Mouse (Mus musculus) gastrocnemius, adult 18-20 months (tissue): ENCODE results near the gene Kyat1. TPM values are rescaled to one million over a fixed set of nuclear protein-coding genes. Genes with fewer than 3 reads are reported as not detected.
"Not testable (repeated sequence)": the region's sequence is repeated elsewhere in the genome, so short reads cannot be mapped to it uniquely, and the experiment has no call there.

Experiments used
- DNase-seq: peaks from one replicate; pipeline ENCODE4 v3.0.0; 2021; ENCODE audit warnings: low spot score
- total RNA-seq, 2 experiments: library from RNA; stranded (reverse); gene quantifications; 2 replicates each; pipeline ENCODE4 v1.2.3; 2021

The Kyat1 gene
- total RNA-seq, 2 experiments from 2014 or later = 25.3 to 26.9 TPM

DNA sequence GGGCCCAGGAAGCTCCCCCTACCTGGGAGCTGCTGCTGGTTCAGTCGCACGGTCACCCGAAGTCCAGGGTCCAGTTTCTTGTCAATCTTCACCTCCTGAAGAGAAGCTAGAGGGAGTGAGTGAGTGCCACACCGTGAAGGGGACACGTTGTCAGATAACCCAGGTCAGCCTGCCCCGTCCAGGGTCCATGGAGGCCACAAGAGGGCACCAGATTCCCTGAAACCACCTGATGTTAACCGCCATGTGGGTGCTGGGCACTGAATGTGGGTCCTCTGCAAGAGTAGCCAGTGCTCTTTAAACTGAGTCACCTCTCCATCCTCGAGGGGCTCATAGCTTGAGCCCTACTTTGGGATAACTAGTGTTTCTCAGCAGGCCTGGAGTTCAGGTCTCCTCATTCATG is 29.8 kb downstream of the Kyat1 start:
- no peak for DNase-seq

DNA sequence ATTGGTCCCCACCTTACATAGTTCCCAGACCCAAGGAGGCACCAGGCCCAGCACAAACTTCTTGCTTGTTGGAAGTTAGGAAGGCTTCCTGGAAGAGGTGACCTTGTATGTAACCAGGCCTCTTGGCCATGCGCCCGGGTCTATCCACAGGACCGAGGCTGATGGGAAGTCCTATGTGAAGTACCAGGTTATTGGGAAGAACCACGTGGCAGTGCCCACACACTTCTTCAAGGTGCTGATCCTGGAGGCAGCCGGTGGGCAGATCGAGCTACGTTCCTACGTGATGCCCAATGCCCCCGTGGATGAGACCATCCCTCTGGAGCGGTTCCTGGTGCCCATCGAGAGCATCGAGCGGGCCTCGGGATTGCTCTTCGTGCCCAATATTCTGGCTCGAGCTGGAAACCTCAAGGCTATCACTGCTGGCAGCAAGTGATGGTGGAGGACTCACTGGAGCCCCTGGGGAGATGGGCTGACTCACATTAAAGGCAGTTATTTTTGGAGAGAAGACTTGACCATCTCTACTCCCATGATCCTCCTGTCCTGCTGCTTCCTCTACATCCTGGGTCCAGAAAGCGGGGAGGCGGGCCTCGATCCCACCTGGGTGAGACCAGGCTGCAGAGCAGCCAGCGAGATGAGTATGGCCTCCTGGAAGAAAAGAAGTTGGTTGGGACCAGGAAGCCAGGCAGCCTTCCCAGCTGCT is 32.0 kb downstream of the Kyat1 start:
- peak; percentile 19 for DNase-seq

GRCm38 (mm10) chr2:30171997-30172382 is 33.7 kb downstream of the Kyat1 start:
- DNase-seq = no peak

DNA sequence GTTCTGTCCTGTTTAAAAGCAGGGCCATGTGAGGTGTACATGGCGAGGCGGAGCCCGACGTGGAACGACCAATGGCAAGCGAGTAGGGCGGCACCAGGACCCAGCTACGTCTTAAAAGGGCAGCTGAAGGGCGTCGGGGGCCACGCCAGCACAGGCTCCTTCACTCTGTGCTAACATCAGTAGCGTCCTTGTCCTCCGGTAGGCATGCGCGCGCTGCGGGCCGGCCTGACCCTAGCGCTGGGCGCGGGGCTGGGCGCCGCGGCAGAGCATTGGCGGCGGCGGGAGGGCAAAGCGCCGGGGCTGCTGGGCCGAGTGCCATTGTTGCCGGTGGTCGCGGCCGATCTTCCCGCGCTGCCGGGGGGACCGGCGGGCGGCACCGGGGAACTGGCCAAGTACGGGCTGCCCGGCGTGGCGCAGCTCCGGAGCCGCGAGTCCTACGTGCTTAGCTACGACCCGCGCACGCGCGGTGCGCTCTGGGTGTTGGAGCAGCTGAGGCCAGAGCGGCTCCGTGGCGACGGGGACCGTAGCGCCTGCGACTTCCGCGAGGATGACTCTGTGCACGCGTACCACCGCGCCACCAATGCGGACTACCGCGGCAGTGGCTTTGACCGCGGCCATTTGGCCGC is 34.2 kb downstream of the Kyat1 start, which contains the start of gene Endog:
Endog (plus strand) TSS at position 123 of the 626 bp plus-strand sequence.
- DNase-seq = peak; percentile 91

DNA sequence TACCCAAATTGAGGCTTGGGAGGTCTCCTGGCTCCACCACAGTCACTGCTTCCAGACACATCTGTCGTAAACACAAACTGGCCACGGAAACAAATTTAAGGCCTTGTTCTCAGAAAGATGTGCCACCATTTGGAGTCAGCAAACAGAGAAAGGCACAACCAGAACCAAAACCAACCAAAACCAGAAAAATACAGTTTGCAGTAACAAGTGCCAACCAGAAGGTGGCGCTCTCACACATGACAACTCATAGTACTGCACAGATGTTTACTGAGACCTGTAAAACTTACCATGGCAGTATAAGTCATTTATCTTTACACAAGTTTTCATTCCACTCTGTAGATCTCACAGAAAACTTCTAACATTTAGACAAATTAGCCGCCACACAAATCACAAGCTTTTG is 39.0 kb downstream of the Kyat1 start:
- DNase-seq = no peak

DNA sequence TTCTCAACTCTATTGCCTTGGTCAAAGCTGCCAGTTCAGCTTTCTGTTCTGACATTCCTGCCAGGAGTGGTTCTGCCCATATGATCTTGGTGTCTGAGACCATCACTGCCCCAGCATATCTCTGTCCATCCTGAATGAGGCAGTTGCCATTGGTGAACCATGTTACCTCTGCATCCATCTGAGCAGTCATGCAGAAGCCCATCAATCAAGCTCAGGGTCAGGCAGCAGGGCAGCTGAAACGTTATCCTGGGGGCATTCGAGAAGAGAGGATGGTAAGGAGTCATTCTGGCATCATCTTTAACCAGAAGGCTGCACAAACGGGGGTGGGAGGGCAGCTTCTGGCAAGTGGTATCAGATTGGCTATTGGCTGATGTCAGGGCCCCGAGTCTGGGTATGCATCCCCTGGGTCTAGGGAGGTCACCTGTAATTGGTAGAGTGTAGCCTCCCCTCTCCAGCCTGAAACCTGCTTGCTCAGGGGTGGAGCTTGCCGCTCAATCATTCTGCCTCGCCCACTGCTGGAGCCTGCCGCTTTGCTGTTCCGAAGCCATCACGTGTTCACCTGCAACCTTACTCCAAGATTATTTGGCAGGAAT is 41.2 kb downstream of the Kyat1 start:
- DNase-seq = no peak

GRCm38 (mm10) chr2:30161809-30162208 is 43.8 kb downstream of the Kyat1 start:
- peak; percentile 29 for DNase-seq

GRCm38 (mm10) chr2:30159871-30160270 is 45.8 kb downstream of the Kyat1 start:
- not testable (repeated sequence) for DNase-seq

GRCm38 (mm10) chr2:30152616-30153015 is 53.0 kb downstream of the Kyat1 start:
- DNase-seq = no peak

GRCm38 (mm10) chr2:30151840-30152239 is 53.8 kb downstream of the Kyat1 start:
- DNase-seq = no peak

DNA sequence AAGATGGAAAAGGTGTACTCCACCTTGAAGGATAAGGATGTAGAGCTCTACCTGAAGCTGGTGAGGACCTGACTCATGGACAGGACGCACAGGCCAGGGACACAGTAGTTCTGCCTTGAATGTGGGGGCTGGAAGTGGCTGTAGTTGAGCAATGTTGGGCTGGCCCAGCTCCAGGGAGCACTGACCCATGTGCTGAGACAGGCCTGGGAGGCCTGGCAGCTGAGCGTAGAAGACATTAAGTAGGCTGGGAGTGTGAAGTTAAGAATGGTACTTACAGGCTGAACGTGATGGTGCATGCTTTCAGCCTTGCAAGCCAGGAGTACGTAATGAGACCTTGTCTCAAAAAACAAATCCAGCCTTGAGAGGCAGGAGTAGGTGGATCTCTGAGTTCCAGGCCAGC is 58.2 kb downstream of the Kyat1 start:
- peak; percentile 37 for DNase-seq

- DNase-seq = no peak
Observed at GRCm38 (mm10) chr2:30144436-30144835, 61.2 kb downstream of the Kyat1 start.

DNA sequence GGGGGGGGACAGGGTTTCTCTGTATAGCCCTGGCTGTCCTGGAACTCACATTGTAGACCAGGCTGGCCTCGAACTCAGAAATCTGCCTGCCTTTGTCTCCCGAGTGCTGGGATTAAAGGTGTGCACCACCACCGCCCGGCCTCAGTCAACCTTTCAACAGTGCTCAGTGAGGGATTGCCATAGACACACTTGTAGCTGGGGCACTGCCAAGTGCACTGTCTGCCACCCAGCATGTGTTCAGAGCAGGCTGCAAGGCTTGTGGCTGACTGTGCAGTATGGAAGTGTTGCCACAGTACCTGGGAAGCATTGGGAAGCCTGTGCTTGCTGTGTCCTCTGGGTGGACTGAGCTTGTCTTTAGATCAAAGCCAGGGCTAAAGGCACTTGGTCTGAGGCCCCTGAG is 65.6 kb downstream of the Kyat1 start:
- not testable (repeated sequence) for DNase-seq

GRCm38 (mm10) chr2:30136458-30136857 is 69.2 kb downstream of the Kyat1 start:
- DNase-seq = no peak

Other genes with a start within 250 kb of the Kyat1 start
- gene Sptan1, start 240.3 kb downstream of the Kyat1 start, total RNA-seq = 10 to 100 TPM; 32.7 to 43.1 TPM
- gene Wdr34, start 157.0 kb downstream of the Kyat1 start, total RNA-seq = 1 to 10 TPM; 3.6 to 4.3 TPM
- gene Set, start 148.5 kb downstream of the Kyat1 start, total RNA-seq = 100 to 1,000 TPM in 1 of 2 experiments, 10 to 100 TPM in 1; 87.1 to 104 TPM
- gene Pkn3, start 128.2 kb downstream of the Kyat1 start, total RNA-seq = 1 to 10 TPM; 2.5 to 3.9 TPM
- gene Zdhhc12, start 112.2 kb downstream of the Kyat1 start, total RNA-seq = 1 to 10 TPM; 2.1 to 2.8 TPM
- 10 to 100 TPM; 23.5 to 24.1 TPM for gene Zer1, start 81.3 kb downstream of the Kyat1 start, total RNA-seq
- 10 to 100 TPM; 11.7 to 12.0 TPM for gene Tbc1d13, start 72.1 kb downstream of the Kyat1 start, total RNA-seq
- 10 to 100 TPM; 50.1 to 52.0 TPM for gene Endog, start 34.4 kb downstream of the Kyat1 start, total RNA-seq
- gene Spout1, start 27.4 kb downstream of the Kyat1 start, total RNA-seq = 1 to 10 TPM; 4.2 to 4.7 TPM
- 10 to 100 TPM; 24.5 to 28.4 TPM for gene Lrrc8a, start 31.9 kb upstream of the Kyat1 start, total RNA-seq
- gene Gm28035, start 34.7 kb upstream of the Kyat1 start, total RNA-seq = 1 to 10 TPM in 1 of 2 experiments, under 1 TPM in 1; 0.55 to 1.2 TPM
- gene Phyhd1, start 60.4 kb upstream of the Kyat1 start, total RNA-seq = 10 to 100 TPM; 10.4 to 18.7 TPM
- 1 to 10 TPM in 1 of 2 experiments, not detected in 1; 1.1 TPM for gene Gm28038, start 75.2 kb upstream of the Kyat1 start, total RNA-seq
- gene Dolk, start 80.5 kb upstream of the Kyat1 start, total RNA-seq = 10 to 100 TPM; 20.9 to 22.4 TPM
- gene Nup188, start 80.5 kb upstream of the Kyat1 start, total RNA-seq = 1 to 10 TPM; 6.8 to 7.8 TPM
- 10 to 100 TPM; 15.7 to 17.5 TPM for gene Sh3glb2, start 153.5 kb upstream of the Kyat1 start, total RNA-seq
- 10 to 100 TPM; 24.8 to 31.0 TPM for gene Miga2, start 158.4 kb upstream of the Kyat1 start, total RNA-seq
- 1 to 10 TPM; 4.9 to 6.9 TPM for gene Dolpp1, start 186.4 kb upstream of the Kyat1 start, total RNA-seq
- gene Crat, start 210.0 kb upstream of the Kyat1 start, total RNA-seq = 100 to 1,000 TPM; 378 to 382 TPM
- gene Ptpa, start 210.2 kb upstream of the Kyat1 start, total RNA-seq = 10 to 100 TPM; 62.9 to 65.1 TPM